ENCODE assay signal across 18 mouse cellular contexts in the genomic region with DNA sequence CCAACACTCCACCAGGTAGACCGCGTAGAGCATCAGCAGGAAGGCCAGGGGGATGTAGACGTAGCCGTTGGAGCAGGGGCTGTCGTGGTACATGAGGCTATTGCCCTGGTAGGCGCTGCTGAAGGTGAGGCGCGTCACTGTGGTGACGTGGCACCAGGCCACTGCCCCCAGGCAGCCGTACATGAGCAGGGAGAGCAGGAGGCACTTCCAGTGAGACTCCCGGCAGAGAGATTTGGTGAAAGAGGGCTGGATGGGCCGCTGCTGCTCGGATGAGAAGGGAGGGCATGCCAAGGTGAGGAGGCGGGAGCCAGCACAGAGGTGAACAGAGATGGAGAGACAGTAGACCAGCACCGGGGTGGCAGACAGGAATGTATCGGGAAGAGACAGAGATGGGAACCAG. TPM values are rescaled to one million over a fixed set of nuclear protein-coding genes. Genes with fewer than 3 reads are reported as not detected.
DNase-seq lines count a peak whose midpoint lies in the region; ATAC-seq and TF ChIP-seq lines count a peak whose summit lies in the region.
"Had no signal": no experiment of that assay in that cellular context is flagged by ENCODE, and none has a peak within 500 bp of the region (broad histone marks: within the 10 kb centered on the region; RNA-seq: fewer than 3 reads in every experiment).

No protein-coding gene starts in this region.

- DNase-seq in cerebellum, adult 11-12 months, result peak; percentile 84
- DNase-seq in layer of hippocampus, adult 2 months (ENCODE audit: low spot score in 2 of 2), result no peak
- no peak for DNase-seq in layer of hippocampus, adult 9-10 months (ENCODE audit: low spot score)
- peak; percentile 74 for DNase-seq in brain, adult 2 months (ENCODE audit: low read depth, low spot score)
- DNase-seq in cerebellum, postnatal 36 days, result peak; percentile 71 to 72
- no peak for DNase-seq in urinary bladder, adult 2 months (ENCODE audit: low spot score)
- no peak for DNase-seq in Muller cell, postnatal 12 days (ENCODE audit: inconsistent ontology term)
- DNase-seq: gastrocnemius, postnatal 10 days; heart, postnatal 14 days; kidney, postnatal 10 days; liver; lung, embryonic 14.5 days; thymus, postnatal 4 days had no signal

- TF ChIP-seq CTCF in layer of hippocampus, adult 2 months (conservative IDR thresholded peaks at IDR 0.05), result no peak

- peak overlapping the region; percentile 36; the same call in 1 of the 2 replicates for H3K27ac ChIP-seq in layer of hippocampus, adult 2 months
- H3K27ac ChIP-seq: intestine, embryonic 15.5 days; macrophage; stomach, postnatal 0 days had no signal

- peak overlapping the region; percentile 33; the same call in 1 of the 2 replicates for H3K4me3 ChIP-seq in layer of hippocampus, adult 2 months
- H3K4me3 ChIP-seq: intestine, embryonic 15.5 days had no signal

- ATAC-seq in cerebellum, adult (ENCODE audit: insufficient number of reproducible peaks, low FRiP score, low TSS enrichment), result no peak
- ATAC-seq: intestine, embryonic 15.5 days had no signal

RNA-seq across cellular contexts. Expression of a gene that starts 2.5 kb away (rescaled TPM):
- total RNA-seq in layer of hippocampus, adult 2 months (2021), result 100 to 1,000 TPM; 106 to 112 TPM
- polyA plus RNA-seq in urinary bladder, adult 2 months (2012; rRNA removed), result 0.51 and 0.81 TPM in 2 replicates

RNA-seq across cellular contexts. Expression of a gene that starts 8.6 kb away (rescaled TPM):
- 1 to 10 TPM; 2.6 to 2.7 TPM for total RNA-seq in layer of hippocampus, adult 2 months (2021)
- 5.7 and 6.1 TPM in 2 replicates for polyA plus RNA-seq in urinary bladder, adult 2 months (2012; rRNA removed)

RNA-seq across cellular contexts. Expression of a gene that starts 16.7 kb away (rescaled TPM):
- 10 to 100 TPM; 31.1 to 31.8 TPM for total RNA-seq in layer of hippocampus, adult 2 months (2021)
- polyA plus RNA-seq in urinary bladder, adult 2 months (2012; rRNA removed), result 62.3 and 69.4 TPM in 2 replicates

RNA-seq across cellular contexts. Expression of a gene that starts 23.7 kb away (rescaled TPM):
- total RNA-seq in layer of hippocampus, adult 2 months (2021), result 1 to 10 TPM in 1 of 2 experiments, under 1 TPM in 1; 0.56 to 1.0 TPM
- polyA plus RNA-seq in urinary bladder, adult 2 months (2012; rRNA removed), result 0.01 TPM in 1 of 2 replicates, not detected in the other
- total RNA-seq: adrenal gland, postnatal 4 days; gastrocnemius, postnatal 10 days had no signal
- polyA plus RNA-seq: macrophage had no signal

RNA-seq across cellular contexts. Expression of a gene that starts 26.1 kb away (rescaled TPM):
- total RNA-seq in layer of hippocampus, adult 2 months (2021), result 1,000 to 10,000 TPM; 1,695 to 1,765 TPM
- polyA plus RNA-seq in urinary bladder, adult 2 months (2012; rRNA removed), result 635 and 857 TPM in 2 replicates

Comparison
In these comparisons a context has a peak if more than half of its experiments do, and no peak if none do; other contexts are left out.
1. DNase-seq: peak in cerebellum, adult 11-12 months (single experiment), brain, adult 2 months (single experiment) and cerebellum, postnatal 36 days (2 of 2); none in layer of hippocampus, adult 2 months (0 of 2), layer of hippocampus, adult 9-10 months (single experiment), urinary bladder, adult 2 months (single experiment) and Muller cell, postnatal 12 days (single experiment).